Mouse (Mus musculus) neural tube, embryonic 11.5 days (tissue): ENCODE data around the gene Ccin. TPM values are rescaled to one million over a fixed set of nuclear protein-coding genes. Genes with fewer than 3 reads are reported as not detected.

ENCODE experiments used
- ATAC-seq: fragments of 200-750 bp; cut with Nextera tagmentation; 2 replicates; pipeline ENCODE4 v1.8.0; 2017; ENCODE audit warnings: moderate number of reproducible peaks, mild to moderate bottlenecking, moderate TSS enrichment, moderate library complexity; ENCODE audit not compliant: insufficient read depth, low FRiP score, low TSS enrichment
- DNase-seq: peaks from one replicate; pipeline ENCODE4 v3.0.0-alpha.2; 2015; ENCODE audit warnings: low spot score
- H3K27ac ChIP-seq: fragments of 300-500 bp; sonication (generic); 2 replicates; pipeline ENCODE4 v1.5.1; 2014; ENCODE audit warnings: low read depth, mild to moderate bottlenecking, low read length
- H3K27me3 ChIP-seq: fragments of 300-500 bp; sonication (generic); 2 replicates; pipeline ENCODE4 v1.6.1; 2014; ENCODE audit warnings: mild to moderate bottlenecking, low read length, mixed read lengths; ENCODE audit not compliant: control insufficient read depth, insufficient read depth
- H3K36me3 ChIP-seq: fragments of 300-500 bp; sonication (generic); 2 replicates; pipeline ENCODE4 v1.6.1; 2014; ENCODE audit warnings: mild to moderate bottlenecking, low read length, moderate library complexity, mixed read lengths; ENCODE audit not compliant: control insufficient read depth, insufficient read depth
- H3K4me1 ChIP-seq: fragments of 300-500 bp; sonication (generic); 2 replicates; pipeline ENCODE4 v1.6.1; 2014; ENCODE audit warnings: low read length, mixed read lengths; ENCODE audit not compliant: control insufficient read depth, insufficient read depth
- H3K4me2 ChIP-seq: fragments of 300-500 bp; sonication (generic); 2 replicates; pipeline ENCODE4 v1.6.1; 2014; ENCODE audit warnings: low read depth, mild to moderate bottlenecking, moderate library complexity
- H3K4me3 ChIP-seq: fragments of 300-500 bp; sonication (generic); 2 replicates; pipeline ENCODE4 v1.5.1; 2014; ENCODE audit warnings: low read depth, low read length
- H3K9ac ChIP-seq: fragments of 300-500 bp; sonication (generic); 2 replicates; pipeline ENCODE4 v1.6.1; 2014; ENCODE audit warnings: mild to moderate bottlenecking, low read length
- H3K9me3 ChIP-seq: fragments of 300-500 bp; sonication (generic); 2 replicates; pipeline ENCODE4 v1.6.1; 2016; ENCODE audit warnings: low read length; ENCODE audit not compliant: control insufficient read depth
- WGBS: fragments of 180-500 bp; shearing (Covaris S2); extraction: QIAGEN DNeasy Blood & Tissue Kit; methylation state at CpG from one replicate; pipeline ENCODE4 v1.1.7; 2014; 5-methylcytosine and 5-hydroxymethylcytosine counted together
- polyA plus RNA-seq: library from polyadenylated mRNA; unstranded; fragments of >200 nt; fragmentation: Nextera tagmentation; extraction: Ambion mirVana; gene quantifications from 2 replicates; pipeline ENCODE4 v1.2.1, GENCODE M21; 2014

Gene Ccin
- polyA plus RNA-seq, 1 experiment from 2014 or later, result not detected

DNA sequence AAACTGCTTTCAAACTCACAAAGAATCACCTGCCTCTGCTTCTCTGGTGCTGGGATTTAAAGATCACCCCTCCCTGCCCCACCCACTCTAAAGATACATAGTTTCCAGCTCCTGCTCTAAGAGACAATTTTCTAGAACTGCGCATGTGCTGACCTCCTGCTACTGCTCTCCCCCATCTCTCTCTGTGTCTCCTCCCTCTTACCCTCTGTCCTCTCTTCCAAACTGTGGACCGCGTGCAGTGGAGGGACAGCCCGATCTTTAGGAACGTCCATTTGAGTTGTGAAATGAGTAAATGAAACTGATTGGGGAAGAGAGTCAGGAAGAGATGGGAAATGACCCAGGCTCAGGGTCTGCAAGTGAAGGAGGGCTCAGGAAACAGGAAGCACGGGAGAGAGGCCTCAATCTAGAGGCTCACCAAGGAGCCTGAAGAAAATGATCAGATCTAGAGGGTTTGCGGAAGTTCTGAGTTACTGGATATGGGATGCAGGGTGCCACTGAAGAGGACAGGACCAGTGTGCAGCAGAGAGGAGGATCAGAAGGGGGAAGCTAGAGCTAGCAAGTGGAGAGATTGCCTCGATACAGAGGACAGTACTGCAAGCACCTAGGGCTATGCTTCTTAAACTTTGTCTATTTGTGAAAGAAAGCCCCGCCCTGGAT, 23.6 kb upstream of the Ccin start:
- Histone ChIP-seq H3K4me3 (no peak overlapping the region), H3K27ac (no peak overlapping the region), H3K9me3 (no peaks in the 10 kb centered on the region), H3K36me3 (no peaks in the 10 kb centered on the region), H3K9ac (no peak overlapping the region), H3K4me1 (peaks cover 15% of the 10 kb centered on the region), H3K4me2 (peak overlapping the region; percentile 12; the same call in 1 of the 2 replicates), H3K27me3 (no peaks in the 10 kb centered on the region)
- DNase-seq (no peak), ATAC-seq (no peak)
- WGBS, result 68% methylated on average over 9 of the region's 9 CpGs

DNA sequence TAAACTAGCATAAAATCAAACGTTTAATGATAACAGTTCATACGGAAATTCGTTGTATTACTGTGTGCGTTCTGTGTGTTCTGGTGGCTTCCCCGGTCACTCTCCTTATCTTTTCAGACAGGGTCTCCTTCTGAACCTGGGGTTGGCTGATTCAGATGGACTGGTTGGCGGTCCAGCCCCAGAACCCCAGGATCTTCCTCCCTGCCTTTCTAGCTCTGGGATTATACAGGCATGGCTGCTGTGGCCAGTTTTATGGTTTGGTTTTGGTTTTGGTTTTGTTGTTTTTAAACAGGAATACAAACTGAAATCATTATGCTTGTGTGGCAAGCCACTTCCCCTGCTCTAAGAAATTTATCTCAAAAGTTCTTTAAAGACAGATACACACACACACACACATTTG, 23.1 kb upstream of the Ccin start:
- WGBS, result 90% methylated on average over 6 of the region's 6 CpGs
- H3K27ac ChIP-seq, result no peak overlapping the region
- ATAC-seq (no peak), DNase-seq (no peak)
- peaks cover 15% of the 10 kb centered on the region for H3K4me1 ChIP-seq
- H3K9ac ChIP-seq, result no peak overlapping the region
- H3K27me3 ChIP-seq, result no peaks in the 10 kb centered on the region
- H3K9me3 ChIP-seq, result no peaks in the 10 kb centered on the region
- H3K4me2 ChIP-seq, result no peak overlapping the region; the same call in 1 of the 2 replicates
- no peaks in the 10 kb centered on the region for H3K36me3 ChIP-seq
- no peak overlapping the region for H3K4me3 ChIP-seq

DNA sequence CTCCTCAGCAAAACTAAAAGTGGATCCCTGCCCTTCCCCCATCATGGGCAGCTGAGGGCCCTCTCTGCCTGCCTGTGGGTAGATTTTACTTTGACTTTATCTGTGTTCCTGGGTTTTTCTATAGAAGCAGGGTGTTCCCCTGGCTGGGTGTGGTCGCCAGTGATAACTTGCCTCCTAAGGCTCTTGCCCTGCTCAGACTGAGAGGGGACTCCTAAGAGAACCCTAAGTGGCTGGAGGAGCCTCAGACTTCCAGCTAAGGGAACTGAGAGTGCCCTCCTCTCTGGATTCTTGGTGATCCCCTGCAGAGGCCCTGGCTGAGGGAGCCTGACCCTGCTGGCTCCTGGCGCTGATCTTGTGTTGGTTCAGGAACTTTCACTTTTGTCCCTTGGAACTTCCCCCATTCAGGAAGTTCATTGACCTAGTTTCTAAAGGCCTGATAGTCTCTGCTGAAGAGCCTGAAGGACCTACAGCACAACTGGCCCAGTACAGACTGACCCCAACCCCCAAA, 18.9 kb upstream of the Ccin start:
- peaks cover 12% of the 10 kb centered on the region for H3K4me1 ChIP-seq
- WGBS, result 62% methylated on average over 2 of the region's 2 CpGs
- ATAC-seq, result no peak
- H3K4me2 ChIP-seq, result no peak overlapping the region
- no peak for DNase-seq
- H3K9me3 ChIP-seq, result no peaks in the 10 kb centered on the region
- H3K4me3 ChIP-seq, result no peak overlapping the region
- H3K27ac ChIP-seq, result no peak overlapping the region
- no peaks in the 10 kb centered on the region for H3K36me3 ChIP-seq
- no peak overlapping the region for H3K9ac ChIP-seq
- no peaks in the 10 kb centered on the region for H3K27me3 ChIP-seq

DNA sequence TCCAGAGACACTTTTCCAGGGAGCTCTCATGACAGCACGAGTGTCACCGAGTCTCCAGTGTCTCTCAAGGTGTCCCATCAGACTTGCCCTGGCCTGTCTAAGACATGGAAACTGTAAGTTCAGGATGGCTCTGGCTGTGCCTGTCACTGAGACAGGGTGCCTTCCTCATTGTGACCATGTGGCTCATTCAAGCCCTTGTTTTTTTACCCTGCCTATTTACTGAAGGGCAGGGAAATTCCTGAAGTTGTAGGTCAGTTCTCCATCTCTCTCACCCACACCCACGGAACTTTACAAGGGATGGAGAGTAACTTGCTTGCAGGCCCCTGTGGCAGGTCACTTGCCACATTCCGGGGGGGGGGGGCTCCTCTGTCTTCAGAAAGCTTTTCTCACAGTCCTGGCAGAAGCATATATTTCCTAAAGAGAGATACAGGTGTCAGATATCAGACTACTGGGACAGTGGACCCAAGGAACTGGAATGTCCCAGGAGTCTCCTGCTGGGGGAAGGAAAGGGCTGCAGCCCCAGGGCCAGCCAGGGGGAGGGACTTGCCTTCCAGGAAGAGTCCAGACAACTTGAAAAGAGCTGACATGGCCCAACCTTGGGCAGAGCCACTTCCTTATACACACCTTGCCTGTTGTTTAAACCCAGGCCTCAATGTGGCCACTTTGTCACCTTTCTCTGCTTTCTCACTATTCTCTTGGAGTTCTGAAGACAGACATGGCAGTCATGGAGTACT, 18.2 kb upstream of the Ccin start:
- WGBS, result 35% methylated on average over 4 of the region's 4 CpGs
- Histone ChIP-seq H3K27me3 (no peaks in the 10 kb centered on the region), H3K4me3 (no peak overlapping the region), H3K36me3 (no peaks in the 10 kb centered on the region), H3K27ac (no peak overlapping the region), H3K9ac (no peak overlapping the region), H3K9me3 (no peaks in the 10 kb centered on the region), H3K4me1 (peaks cover 8% of the 10 kb centered on the region), H3K4me2 (no peak overlapping the region)
- DNase-seq (no peak), ATAC-seq (no peak)

DNA sequence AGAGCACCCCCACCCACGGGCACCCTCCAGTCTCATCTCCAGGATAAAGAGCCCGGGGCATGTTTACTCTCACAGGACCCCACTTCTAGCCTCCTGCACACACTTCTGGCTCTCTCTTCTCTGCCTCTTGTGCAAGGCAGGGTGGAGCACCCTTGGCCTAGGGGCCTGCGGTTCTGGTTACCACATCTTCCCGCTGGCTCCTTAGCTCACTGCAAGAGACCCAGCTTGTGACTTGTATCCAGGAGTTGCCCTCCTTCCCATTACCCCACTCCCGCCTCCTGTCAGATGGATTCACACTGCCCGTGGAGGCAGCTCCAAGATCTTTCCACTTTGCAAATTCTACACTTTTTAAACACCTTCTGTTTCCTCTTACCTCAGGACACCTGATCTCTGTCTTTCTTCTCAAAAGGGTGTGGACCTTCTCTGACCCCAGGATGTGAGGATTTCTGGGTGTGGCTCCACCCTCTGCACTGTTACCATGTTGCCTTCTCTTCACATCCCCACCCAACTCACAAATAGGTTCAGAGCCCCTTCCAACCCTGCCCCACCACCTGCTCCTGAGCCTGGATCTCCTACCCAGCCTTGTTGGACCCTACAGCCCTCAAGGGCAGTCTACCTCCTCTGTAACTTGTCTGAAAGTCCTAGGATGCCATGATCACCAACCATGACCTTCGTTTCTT, 17.3 kb upstream of the Ccin start:
- Histone ChIP-seq H3K4me3 (no peak overlapping the region), H3K27me3 (no peaks in the 10 kb centered on the region), H3K9me3 (no peaks in the 10 kb centered on the region), H3K4me1 (peaks cover 8% of the 10 kb centered on the region), H3K9ac (no peak overlapping the region), H3K27ac (no peak overlapping the region), H3K4me2 (no peak overlapping the region), H3K36me3 (no peaks in the 10 kb centered on the region)
- DNase-seq, result no peak
- 83% methylated on average over 7 of the region's 7 CpGs for WGBS
- no peak for ATAC-seq

DNA sequence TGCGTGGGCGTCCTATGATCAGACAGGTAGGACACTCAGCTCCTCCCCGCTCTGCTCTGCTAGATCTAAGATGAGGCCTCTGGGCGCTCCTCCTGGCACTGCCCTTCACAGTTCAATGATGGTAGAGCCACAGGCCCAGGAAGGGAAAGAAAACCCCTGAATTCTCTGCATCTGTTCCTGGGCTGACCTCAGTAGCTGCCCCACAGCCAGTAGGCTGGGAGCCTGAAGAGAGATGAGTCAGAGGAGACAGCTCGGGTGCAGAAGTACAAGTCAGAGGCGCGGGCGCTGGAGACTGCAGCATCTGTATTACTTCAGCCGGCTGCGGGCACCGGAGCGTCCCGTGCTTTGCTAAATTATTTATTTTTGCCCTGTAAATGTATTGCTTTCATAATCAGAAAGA, 14.6 kb upstream of the Ccin start:
- Histone ChIP-seq H3K9me3 (no peaks in the 10 kb centered on the region), H3K9ac (no peak overlapping the region), H3K36me3 (no peaks in the 10 kb centered on the region), H3K4me1 (peaks cover 21% of the 10 kb centered on the region), H3K4me2 (no peak overlapping the region), H3K4me3 (no peak overlapping the region), H3K27ac (no peak overlapping the region), H3K27me3 (no peaks in the 10 kb centered on the region)
- DNase-seq (no peak), ATAC-seq (no peak)
- 52% methylated on average over 13 of the region's 13 CpGs for WGBS

DNA sequence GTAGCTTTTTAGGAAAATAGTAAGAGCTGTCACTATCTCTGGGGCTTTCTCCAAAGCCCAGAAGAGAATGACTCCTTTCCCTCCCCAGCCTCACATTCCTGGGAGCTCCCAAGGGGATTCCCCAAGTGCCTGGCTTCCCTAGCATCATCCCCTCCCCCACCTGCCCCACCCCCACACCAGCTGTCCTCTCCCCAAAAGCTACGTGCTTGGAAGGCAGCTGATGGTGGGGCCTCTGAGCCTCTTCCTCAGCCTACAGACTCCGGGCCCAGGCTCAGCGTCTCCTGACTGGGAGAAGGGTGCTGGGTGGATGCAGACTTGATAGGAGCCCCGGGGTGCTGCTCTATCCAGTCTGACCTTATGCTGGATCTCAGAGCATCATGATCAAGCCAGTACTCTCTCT, 13.9 kb upstream of the Ccin start:
- Histone ChIP-seq H3K27ac (no peak overlapping the region), H3K9ac (no peak overlapping the region), H3K4me3 (no peak overlapping the region), H3K9me3 (no peaks in the 10 kb centered on the region), H3K4me1 (peaks cover 21% of the 10 kb centered on the region), H3K27me3 (no peaks in the 10 kb centered on the region), H3K4me2 (no peak overlapping the region), H3K36me3 (no peaks in the 10 kb centered on the region)
- no peak for ATAC-seq
- peak; percentile 50 for DNase-seq
- WGBS, result 9% methylated on average over 4 of the region's 4 CpGs

DNA sequence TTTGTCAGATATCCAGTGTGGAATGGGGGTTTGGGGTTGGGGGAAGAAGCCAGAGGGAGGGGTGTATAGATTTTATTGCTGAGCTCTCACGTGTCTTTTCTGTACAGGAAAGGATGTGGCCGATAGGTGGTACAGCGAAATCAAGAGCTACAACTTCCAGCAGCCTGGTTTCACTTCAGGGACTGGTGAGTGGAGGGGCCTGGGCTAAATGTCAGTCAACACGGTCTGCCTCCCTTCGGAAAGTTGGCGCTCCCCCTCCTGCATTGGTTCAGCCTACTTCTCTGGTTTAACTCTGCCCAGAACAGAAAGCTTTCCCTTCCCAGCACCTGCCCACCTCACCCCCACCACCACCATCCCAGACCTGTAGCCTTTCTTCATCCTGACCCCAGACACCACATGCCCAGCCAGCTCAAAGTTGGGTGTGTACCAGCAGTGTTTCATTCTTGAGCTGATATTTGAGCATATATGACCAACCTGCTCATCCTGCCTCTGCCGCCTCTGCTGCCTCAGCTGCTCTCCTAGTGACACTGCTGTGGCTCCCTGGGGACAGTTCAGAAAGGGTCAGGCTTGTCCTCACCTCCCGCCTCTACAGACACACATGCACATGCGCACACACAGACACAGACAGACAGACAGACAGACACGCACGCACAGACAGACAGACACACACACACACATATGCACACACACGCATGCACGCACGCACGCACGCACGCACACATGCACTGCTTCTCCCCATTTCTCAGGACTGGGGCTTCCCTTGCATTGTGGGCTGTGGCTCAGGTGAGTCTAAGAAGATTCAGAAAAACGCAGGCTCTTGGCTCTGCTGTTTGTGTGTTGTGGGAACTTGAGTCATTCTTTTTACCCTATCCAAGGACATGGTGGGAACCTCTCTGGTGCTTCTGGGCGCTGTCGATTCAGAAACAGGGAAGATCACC, 12.6 kb upstream of the Ccin start:
- DNase-seq, result no peak
- H3K36me3 ChIP-seq, result no peaks in the 10 kb centered on the region
- no peak for ATAC-seq
- 85% methylated on average over 20 of the region's 20 CpGs for WGBS
- H3K9me3 ChIP-seq, result no peaks in the 10 kb centered on the region
- H3K27ac ChIP-seq, result no peak overlapping the region
- H3K4me3 ChIP-seq, result no peak overlapping the region
- H3K4me2 ChIP-seq, result no peak overlapping the region
- H3K9ac ChIP-seq, result no peak overlapping the region
- no peaks in the 10 kb centered on the region for H3K27me3 ChIP-seq
- H3K4me1 ChIP-seq, result peaks cover 21% of the 10 kb centered on the region
